Mouse (Mus musculus) MEL (cell line): ENCODE data around the gene Lipc.
A peak's percentile ranks its signal among the peaks of the same experiment; 100 is the strongest.

Experiments
- CTCF ChIP-seq, 3 experiments: IDR thresholded peaks in 2 of 3; conservative IDR thresholded peaks in 1 of 3; 2 replicates each; pipeline ENCODE4 v1.5.1; 2011 to 2012; ENCODE audit warnings: low read length in 3 of 3, low read depth in 2 of 3, mild to moderate bottlenecking in 2 of 3, improper control_type of control experiment in 1 of 3, inconsistent platforms in 1 of 3, mixed read lengths in 1 of 3, moderate library complexity in 1 of 3; ENCODE audit not compliant: control insufficient read depth in 1 of 3, insufficient read depth in 1 of 3, poor library complexity in 1 of 3, severe bottlenecking in 1 of 3
- E2F4 ChIP-seq: IDR thresholded peaks from 2 replicates; pipeline ENCODE4 v1.6.1; 2011; ENCODE audit warnings: low read depth, low read length, improper control_type of control experiment, borderline replicate concordance
- GATA1 ChIP-seq: IDR thresholded peaks from 2 replicates; pipeline ENCODE4 v1.6.1; 2011; ENCODE audit warnings: low read depth, low read length, improper control_type of control experiment
- HCFC1 ChIP-seq: IDR thresholded peaks from 2 replicates; pipeline ENCODE4 v1.6.1; 2012; ENCODE audit warnings: low read depth, mild to moderate bottlenecking, inconsistent platforms, low read length, improper control_type of control experiment, moderate library complexity
- MXI1 ChIP-seq: IDR thresholded peaks from 2 replicates; pipeline ENCODE4 v1.6.1; 2011; ENCODE audit warnings: mild to moderate bottlenecking, low read depth, low read length, improper control_type of control experiment
- MYC ChIP-seq: IDR thresholded peaks from 2 replicates; pipeline ENCODE4 v1.6.1; 2011; ENCODE audit warnings: low read depth, mild to moderate bottlenecking, low read length, improper control_type of control experiment, moderate library complexity
- POLR2A ChIP-seq, 2 experiments: IDR thresholded peaks; 2 replicates each; pipeline ENCODE4 v1.6.1; 2011 to 2012; ENCODE audit warnings: low read length in 2 of 2, mild to moderate bottlenecking in 2 of 2, control low read depth in 1 of 2, improper control_type of control experiment in 1 of 2, low read depth in 1 of 2, moderate library complexity in 1 of 2; ENCODE audit not compliant: control insufficient read depth in 1 of 2, insufficient read depth in 1 of 2, poor library complexity in 1 of 2
- TCF12 ChIP-seq: IDR thresholded peaks from 2 replicates; pipeline ENCODE4 v1.6.1; 2014; ENCODE audit warnings: low read depth, mild to moderate bottlenecking, inconsistent platforms, low read length, improper control_type of control experiment, moderate library complexity
- ZNF384 ChIP-seq: IDR thresholded peaks from 2 replicates; pipeline ENCODE4 v1.6.1; 2012; ENCODE audit warnings: low read depth, mild to moderate bottlenecking, inconsistent platforms, low read length, improper control_type of control experiment

DNA sequence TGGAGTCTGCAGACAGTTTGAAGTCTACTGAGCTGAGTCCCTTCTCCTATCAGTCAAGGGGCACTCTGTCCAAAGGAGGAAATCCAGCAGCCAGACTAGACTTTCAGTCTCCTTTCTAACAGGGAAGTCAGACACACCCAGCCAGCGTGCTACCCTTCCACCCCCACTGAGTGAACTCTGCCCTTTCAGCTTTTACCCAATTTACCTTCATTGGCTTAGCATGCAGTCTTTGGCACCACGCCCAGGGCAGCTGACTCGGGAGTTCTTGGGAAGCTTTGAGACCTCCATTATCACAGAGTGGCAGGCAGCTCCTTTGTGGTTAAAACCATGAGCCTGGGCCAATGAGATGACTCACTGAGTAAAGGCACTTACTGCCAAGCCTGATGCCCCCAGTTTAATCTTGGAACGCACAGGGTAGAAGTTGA lies 117.3 kb downstream of the Lipc start:
- TF ChIP-seq MYC (peak; percentile 86), MXI1 (peak; percentile 83), HCFC1 (peak; percentile 52; the same call in 1 of the 2 replicates), POLR2A (IDR thresholded peaks at IDR 0.05; ENCODE audit: control insufficient read depth in 1 of 2, insufficient read depth in 1 of 2, low read depth in 1 of 2, low read length in 2 of 2, poor library complexity in 1 of 2) (peak in 1 of 2 experiments; percentile 52; a peak in 2 of 4 replicates), GATA1 (peak; percentile 97), E2F4 (no peak), CTCF (IDR thresholded peaks at IDR 0.05 in 2 of 3, conservative IDR thresholded peaks at IDR 0.05 in 1 of 3; ENCODE audit: control insufficient read depth in 1 of 3, insufficient read depth in 1 of 3, low read depth in 2 of 3, low read length in 3 of 3, poor library complexity in 1 of 3, severe bottlenecking in 1 of 3) (no peak), TCF12 (peak; percentile 99), ZNF384 (no peak)
